In genomic region chr4:127243953-127244352, GRCm38 (mm10) we compare ENCODE assay signal across 8 mouse cellular contexts. TPM values are rescaled to one million over a fixed set of nuclear protein-coding genes. Genes with fewer than 3 reads are reported as not detected.
A peak's percentile ranks its signal among the peaks of the same experiment; 100 is the strongest.
DNase-seq lines count a peak whose midpoint lies in the region; ATAC-seq and TF ChIP-seq lines count a peak whose summit lies in the region.

No protein-coding gene starts in this region.

- no peaks in the 10 kb centered on the region for H3K27me3 ChIP-seq in hindbrain, embryonic 14.5 days (ENCODE audit: control insufficient read depth, insufficient read depth, low read length)
- no peaks in the 10 kb centered on the region for H3K27me3 ChIP-seq in midbrain, embryonic 11.5 days (ENCODE audit: control insufficient read depth, insufficient read depth, low read length)

- peaks cover 22% of the 10 kb centered on the region for H3K36me3 ChIP-seq in hindbrain, embryonic 14.5 days (replicated peaks; ENCODE audit: control insufficient read depth, insufficient read depth)
- 0 out of 2 replicates have a peak, but pooled peaks cover 2% of the 10 kb centered on the region for H3K36me3 ChIP-seq in midbrain, embryonic 11.5 days (ENCODE audit: control insufficient read depth, insufficient read depth, low read length)

- H3K4me1 ChIP-seq in lung, adult 2 months (ENCODE audit: control insufficient read depth, insufficient read depth, low read length) = peaks cover 6% of the 10 kb centered on the region
- H3K4me1 ChIP-seq in hindbrain, embryonic 14.5 days (replicated peaks; ENCODE audit: control insufficient read depth, insufficient read depth, low read length) = peaks cover 12% of the 10 kb centered on the region
- H3K4me1 ChIP-seq in midbrain, embryonic 11.5 days (ENCODE audit: control insufficient read depth, insufficient read depth, low read length) = peaks cover 6% of the 10 kb centered on the region; the same call in 1 of the 2 replicates

- peak overlapping the region; percentile 93 for H3K9ac ChIP-seq in hindbrain, embryonic 14.5 days
- peak overlapping the region; percentile 92 for H3K9ac ChIP-seq in midbrain, embryonic 11.5 days (ENCODE audit: low read length)

- H3K4me2 ChIP-seq in hindbrain, embryonic 14.5 days (replicated peaks) = peak overlapping the region; percentile 89
- peak overlapping the region; percentile 71 for H3K4me2 ChIP-seq in midbrain, embryonic 11.5 days

- H3K9me3 ChIP-seq in hindbrain, embryonic 14.5 days (ENCODE audit: control insufficient read depth, low read length) = no peaks in the 10 kb centered on the region
- H3K9me3 ChIP-seq in midbrain, embryonic 11.5 days (ENCODE audit: control insufficient read depth, low read length) = no peaks in the 10 kb centered on the region

- peak overlapping the region; percentile 99 for H3K4me3 ChIP-seq in lung, adult 2 months (replicated peaks; ENCODE audit: extremely low read depth, low read depth, low read length)
- H3K4me3 ChIP-seq in hindbrain, embryonic 14.5 days (replicated peaks; ENCODE audit: low read length) = peak overlapping the region; percentile 81
- H3K4me3 ChIP-seq in midbrain, embryonic 11.5 days (ENCODE audit: low read depth, low read length) = peak overlapping the region; percentile 93

- ATAC-seq in hindbrain, embryonic 14.5 days (ENCODE audit: low FRiP score) = peak; percentile 63
- ATAC-seq in midbrain, embryonic 11.5 days (ENCODE audit: low FRiP score) = peak; percentile 50

- no peak for TF ChIP-seq CTCF in lung, adult 2 months (IDR thresholded peaks at IDR 0.05; ENCODE audit: insufficient read depth, low read length)

- under 1% methylated on average over 26 of the region's 26 CpGs for WGBS in lung, adult 2 months
- under 1% methylated on average over 26 of the region's 26 CpGs for WGBS in hindbrain, embryonic 14.5 days
- under 1% methylated on average over 26 of the region's 26 CpGs for WGBS in midbrain, embryonic 11.5 days

- peak overlapping the region; percentile 50; the same call in 1 of the 2 replicates for H3K27ac ChIP-seq in hindbrain, embryonic 14.5 days
- no peak overlapping the region for H3K27ac ChIP-seq in midbrain, embryonic 11.5 days (ENCODE audit: low read depth, low read length)

- DNase-seq in lung, adult 2 months = no peak
- no peak for DNase-seq in lung, postnatal 14 days
- DNase-seq in c-Kit-positive CD71-negative TER-119-negative erythroid progenitor cells, embryonic 14.5 days (ENCODE audit: low read depth) = peak; percentile 45
- no peak for DNase-seq in hindbrain, embryonic 14.5 days (ENCODE audit: low spot score)
- DNase-seq in midbrain, embryonic 11.5 days (ENCODE audit: low spot score, missing footprints) = no peak
- DNase-seq in right cerebral cortex, adult 18-20 months = no peak
- DNase-seq in left cerebral cortex, adult 8-10 months (ENCODE audit: low spot score in 2 of 2) = no peak
- DNase-seq in thymus, postnatal 0 days (ENCODE audit: low spot score) = no peak

- TF ChIP-seq POLR2A in lung, adult 2 months (IDR thresholded peaks at IDR 0.05; ENCODE audit: borderline replicate concordance, extremely low read depth, low read depth, low read length) = no peak

RNA-seq across cellular contexts. Expression of gene Smim12, which starts 0.4 kb away (rescaled TPM):
- polyA plus RNA-seq in lung, adult 2 months (2012; rRNA removed) = 37.4 and 40.0 TPM in 2 replicates
- 53.8 and 60.9 TPM in 2 replicates for polyA plus RNA-seq in hindbrain, embryonic 14.5 days (2014; fragmentation: Nextera tagmentation; extraction: Ambion mirVana)
- polyA plus RNA-seq in midbrain, embryonic 11.5 days (2014; fragmentation: Nextera tagmentation; extraction: Ambion mirVana) = 54.5 and 60.0 TPM in 2 replicates
- 10 to 100 TPM; 56.2 to 58.6 (median 58.4) TPM for total RNA-seq in left cerebral cortex, adult 8-10 months (2022)
- 57.9 and 59.4 TPM in 2 replicates for polyA plus RNA-seq in thymus, postnatal 0 days (2015; fragmentation: Nextera tagmentation; extraction: Ambion mirVana)
